Mouse (Mus musculus): ENCODE data around the gene Ddb1. TPM values are rescaled to one million over a fixed set of nuclear protein-coding genes. Genes with fewer than 3 reads are reported as not detected.

The Ddb1 gene
- 162 and 243 TPM in 2 replicates for polyA plus RNA-seq (2012; rRNA removed; ENCODE audit: low replicate concordance)

DNA sequence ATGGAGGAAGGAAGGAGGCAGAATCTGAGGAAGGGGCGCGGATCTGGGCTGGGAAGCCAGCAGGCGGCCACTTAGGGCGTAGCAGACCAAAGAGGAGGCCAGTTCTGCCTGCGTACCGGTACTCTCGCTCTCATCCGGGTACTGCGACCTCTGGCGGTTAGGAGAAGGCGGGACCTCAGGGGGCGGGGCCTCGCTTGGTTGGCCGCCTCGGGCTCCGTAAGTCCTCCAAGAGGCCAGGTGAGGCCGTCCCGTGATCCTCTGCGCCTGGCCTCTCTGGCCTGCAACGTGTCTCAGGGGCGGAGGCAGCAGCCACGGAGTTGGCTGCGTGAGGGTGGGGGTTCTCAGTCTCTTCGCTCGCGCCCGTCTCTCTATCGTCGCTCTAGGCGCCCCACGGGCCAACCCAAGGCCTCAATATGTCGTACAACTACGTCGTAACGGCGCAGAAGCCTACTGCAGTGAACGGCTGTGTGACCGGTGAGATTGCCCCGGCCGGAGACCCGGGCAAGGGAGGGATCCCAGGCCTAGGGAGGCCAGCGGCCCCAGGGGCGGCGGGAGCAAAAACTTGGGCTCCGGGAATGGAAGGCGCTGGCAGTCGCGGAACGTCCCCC is at the start of gene Ddb1, which contains the start of gene Tkfc:
Ddb1 (plus strand) TSS at position 35 of the 608 bp plus-strand sequence.
Tkfc (minus strand) TSS at position 362 of the 608 bp plus-strand sequence.

DNA sequence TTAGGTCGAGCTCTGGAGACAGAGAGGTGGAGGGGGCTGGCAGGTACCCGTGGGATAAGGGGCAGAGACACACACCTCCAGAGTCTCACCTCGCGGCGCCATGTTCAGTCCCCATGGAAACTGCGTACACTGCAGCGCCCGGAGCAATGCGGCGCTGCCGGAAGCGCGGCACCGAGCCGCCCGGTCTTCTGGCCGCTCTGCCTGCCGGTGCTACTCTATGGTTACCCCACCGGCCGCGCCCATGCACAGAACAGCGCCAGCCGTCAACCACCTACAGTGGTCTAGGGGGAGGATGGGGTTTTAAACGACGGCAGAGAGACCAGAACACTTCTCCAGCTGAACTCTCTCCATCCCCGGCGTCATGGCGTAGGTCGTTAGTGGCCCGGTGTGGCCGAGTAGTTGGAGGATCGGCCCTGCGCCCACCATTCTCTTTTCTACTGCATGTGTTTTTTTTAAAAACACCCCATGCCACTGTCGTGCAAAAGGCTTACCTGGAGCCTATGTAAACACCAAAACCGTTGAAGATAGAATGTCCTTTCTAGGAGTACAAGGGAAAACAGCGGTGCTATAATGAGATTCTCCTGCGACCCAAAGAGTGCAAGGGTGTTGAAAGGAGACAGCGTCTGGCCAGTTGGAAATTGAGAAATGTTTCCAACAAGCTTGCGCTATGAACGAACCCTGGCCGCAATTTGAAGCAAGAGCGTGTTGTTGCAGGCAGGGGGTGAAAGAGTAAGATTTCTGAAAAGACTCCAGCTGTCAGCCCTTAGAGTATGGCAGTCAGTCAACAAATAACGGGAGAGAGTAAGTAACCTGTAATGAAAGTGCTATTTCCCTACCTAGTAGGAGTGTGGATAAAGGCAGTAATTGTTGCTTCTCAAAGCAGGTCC is 49.3 kb upstream of the Ddb1 start, which contains the start of gene Tmem216:
Tmem216 (minus strand) TSS at position 615 of the 887 bp plus-strand sequence.

DNA sequence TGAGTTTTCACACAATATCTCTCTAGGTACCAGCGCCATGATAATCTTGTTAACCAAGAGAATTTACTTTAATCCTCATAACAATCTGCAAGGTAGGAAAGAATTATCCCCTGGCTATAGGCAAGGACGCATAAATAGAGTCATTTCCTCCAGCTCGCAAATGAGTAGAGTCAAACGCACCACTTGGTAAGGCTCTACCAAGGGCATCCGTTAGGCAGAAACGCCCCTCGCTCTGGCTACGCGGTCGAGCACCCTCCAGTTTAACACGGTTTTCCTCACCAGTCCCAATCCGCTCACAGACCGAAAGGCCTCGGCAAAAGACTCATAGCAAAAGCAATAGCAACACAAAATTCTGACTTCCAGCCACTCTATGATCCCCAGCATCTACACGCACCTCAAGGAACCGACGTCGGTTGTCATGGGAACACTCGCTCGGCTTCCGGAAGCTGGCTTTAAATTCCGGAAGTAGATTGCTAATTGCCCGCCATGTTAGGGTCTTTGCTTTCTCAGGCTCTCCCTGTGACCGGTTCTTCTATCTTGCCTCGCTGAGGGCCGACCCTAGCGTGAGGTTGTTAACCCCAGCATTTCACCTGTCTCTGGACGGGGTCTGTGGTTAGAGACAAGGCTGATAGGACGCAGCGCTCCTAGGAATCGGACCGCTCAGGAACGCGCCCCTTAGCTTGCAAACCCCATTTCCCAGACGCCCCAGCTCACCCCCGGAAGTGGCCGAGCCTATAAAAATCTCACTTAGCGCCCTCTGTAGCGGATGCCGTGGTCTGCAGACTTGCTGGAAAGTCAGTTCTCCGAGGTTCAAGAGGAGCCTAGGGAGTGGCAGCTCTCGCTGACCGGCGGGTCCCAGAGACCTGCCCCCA is 28.2 kb upstream of the Ddb1 start, which contains the start of the genes Cyb561a3 and Tmem138:
Cyb561a3 (plus strand) TSS at position 483 of the 872 bp plus-strand sequence.
Tmem138 (minus strand) TSS at position 673 of the 872 bp plus-strand sequence.

GRCm38 (mm10) chr19:10634106-10634871 is 29.2 kb downstream of the Ddb1 start, which contains the start of gene Vwce:
Gene Vwce, plus strand, starts transcription at chr19:10634213.

GRCm38 (mm10) chr19:10677915-10678771 is 73.0 kb downstream of the Ddb1 start, which contains the start of gene Pga5:
Gene Pga5, minus strand, starts transcription at chr19:10678071.

Other genes starting within 250 kb of the Ddb1 start
- gene Syt7, start 216.2 kb upstream of the Ddb1 start, polyA plus RNA-seq (2012; rRNA removed; ENCODE audit: low replicate concordance): 5.1 and 7.2 TPM in 2 replicates
- gene Lrrc10b, start 147.9 kb upstream of the Ddb1 start, polyA plus RNA-seq (2012; rRNA removed; ENCODE audit: low replicate concordance): 0.53 and 5.3 TPM in 2 replicates
- gene Ppp1r32, start 122.4 kb upstream of the Ddb1 start, polyA plus RNA-seq (2012; rRNA removed; ENCODE audit: low replicate concordance): 0.40 and 0.42 TPM in 2 replicates
- 32.8 and 58.4 TPM in 2 replicates for gene Cpsf7, start 80.1 kb upstream of the Ddb1 start, polyA plus RNA-seq (2012; rRNA removed; ENCODE audit: low replicate concordance)
- 40.4 and 50.3 TPM in 2 replicates for gene Sdhaf2, start 79.2 kb upstream of the Ddb1 start, polyA plus RNA-seq (2012; rRNA removed; ENCODE audit: low replicate concordance)
- 35.7 and 58.1 TPM in 2 replicates for gene Tmem216, start 49.1 kb upstream of the Ddb1 start, polyA plus RNA-seq (2012; rRNA removed; ENCODE audit: low replicate concordance)
- gene Cyb561a3, start 28.2 kb upstream of the Ddb1 start, polyA plus RNA-seq (2012; rRNA removed; ENCODE audit: low replicate concordance): 39.5 and 43.1 TPM in 2 replicates
- gene Tmem138, start 28.0 kb upstream of the Ddb1 start, polyA plus RNA-seq (2012; rRNA removed; ENCODE audit: low replicate concordance): 10.9 and 16.8 TPM in 2 replicates
- 18.6 and 21.7 TPM in 2 replicates for gene Tkfc, start 327 bp downstream of the Ddb1 start, polyA plus RNA-seq (2012; rRNA removed; ENCODE audit: low replicate concordance)
- 0.14 and 0.50 TPM in 2 replicates for gene Vwce, start 28.9 kb downstream of the Ddb1 start, polyA plus RNA-seq (2012; rRNA removed; ENCODE audit: low replicate concordance)
- gene Pga5, start 72.7 kb downstream of the Ddb1 start, polyA plus RNA-seq (2012; rRNA removed; ENCODE audit: low replicate concordance): 0.64 TPM in 1 of 2 replicates, not detected in the other
- gene Vps37c, start 83.4 kb downstream of the Ddb1 start, polyA plus RNA-seq (2012; rRNA removed; ENCODE audit: low replicate concordance): 26.3 and 34.3 TPM in 2 replicates
- gene Cd5, start 133.7 kb downstream of the Ddb1 start, polyA plus RNA-seq (2012; rRNA removed; ENCODE audit: low replicate concordance): 0.68 and 0.80 TPM in 2 replicates
- 0.24 and 1.0 TPM in 2 replicates for gene Cd6, start 224.7 kb downstream of the Ddb1 start, polyA plus RNA-seq (2012; rRNA removed; ENCODE audit: low replicate concordance)
- 6.2 and 12.4 TPM in 2 replicates for gene Slc15a3, start 234.4 kb downstream of the Ddb1 start, polyA plus RNA-seq (2012; rRNA removed; ENCODE audit: low replicate concordance)

Data from subcutaneous adipose tissue, adult 2 months (tissue).